Mouse (Mus musculus): ENCODE data around the gene Olfr690. TPM values are rescaled to one million over a fixed set of nuclear protein-coding genes. Genes with fewer than 3 reads are reported as not detected.

The Olfr690 gene
- total and polyA plus RNA-seq, 2 experiments from 2014 or later = 0.99 TPM; not detected in 1

DNA sequence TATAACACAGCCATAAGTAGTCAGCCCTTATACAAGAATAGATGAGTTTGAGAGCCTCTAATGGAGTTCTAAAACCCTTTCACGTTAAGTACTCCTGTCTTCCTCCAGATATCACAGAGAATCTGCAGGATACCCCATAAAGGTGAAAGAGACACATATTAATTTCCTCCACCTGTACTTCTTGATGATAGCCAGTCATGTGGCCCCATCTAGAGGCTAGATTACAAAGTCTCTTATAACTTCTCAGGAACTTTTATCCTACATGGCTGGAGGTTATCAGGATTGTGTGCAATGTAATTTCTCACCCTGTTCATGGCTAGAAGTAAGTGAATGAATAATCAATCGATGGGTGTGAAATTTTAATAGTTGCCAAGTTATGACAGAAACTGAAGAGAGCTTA is 8.6 kb downstream of the Olfr690 start:
- no peaks in the 10 kb centered on the region for H3K4me1 ChIP-seq (ENCODE audit: insufficient read depth, low read length)
- no peak overlapping the region for H3K27ac ChIP-seq
- H3K27me3 ChIP-seq (ENCODE audit: insufficient read depth, low read length) = no peaks in the 10 kb centered on the region
- no peak for TF ChIP-seq CTCF (IDR thresholded peaks at IDR 0.05; ENCODE audit: low read depth)
- 79% methylated on average over 2 of the region's 2 CpGs for WGBS
- ATAC-seq (no peak), DNase-seq (ENCODE audit: low spot score) (no peak)
- H3K4me3 ChIP-seq (ENCODE audit: low read length) = no peak overlapping the region
- H3K36me3 ChIP-seq (ENCODE audit: insufficient read depth, low read length) = no peaks in the 10 kb centered on the region
- no peak overlapping the region for H3K9ac ChIP-seq (replicated peaks; ENCODE audit: low read length)
- H3K9me3 ChIP-seq (ENCODE audit: low read length) = no peaks in the 10 kb centered on the region
- no peak overlapping the region for H3K4me2 ChIP-seq (ENCODE audit: low read depth, low read length)

DNA sequence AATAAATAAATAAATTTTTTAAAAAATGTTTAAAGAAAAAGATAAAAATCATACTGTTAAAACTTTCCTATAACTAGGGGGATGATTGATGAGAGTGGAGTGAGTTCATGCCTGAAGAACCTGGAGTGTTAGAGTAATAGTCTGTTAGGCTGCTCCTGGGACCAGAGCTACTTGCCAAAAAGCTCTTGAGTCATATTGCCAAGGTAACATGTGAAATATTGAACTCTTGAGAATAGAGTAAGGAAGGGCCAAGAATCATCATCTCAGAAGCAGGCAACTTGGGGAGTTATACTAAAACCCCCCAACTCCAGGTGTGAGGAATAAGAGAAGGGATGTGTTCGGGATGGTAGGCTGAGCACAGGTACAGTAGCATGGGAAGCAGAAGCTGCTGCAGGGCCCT is 23.0 kb downstream of the Olfr690 start, which contains the start of gene Olfr689:
Olfr689 (plus strand) TSS at position 301 of the 400 bp plus-strand sequence.
- ATAC-seq (no peak), DNase-seq (ENCODE audit: low spot score) (no peak)
- TF ChIP-seq CTCF (IDR thresholded peaks at IDR 0.05; ENCODE audit: low read depth) = no peak
- Histone ChIP-seq H3K9me3 (ENCODE audit: low read length) (no peaks in the 10 kb centered on the region), H3K27me3 (ENCODE audit: insufficient read depth, low read length) (no peaks in the 10 kb centered on the region), H3K27ac (no peak within 1 kb of the TSS), H3K4me1 (ENCODE audit: insufficient read depth, low read length) (no peaks in the 10 kb centered on the region), H3K36me3 (ENCODE audit: insufficient read depth, low read length) (no peaks in the 10 kb centered on the region), H3K4me2 (ENCODE audit: low read depth, low read length) (no peak within 1 kb of the TSS), H3K9ac (replicated peaks; ENCODE audit: low read length) (no peak within 1 kb of the TSS), H3K4me3 (ENCODE audit: low read length) (no peak within 1 kb of the TSS)
- WGBS = 82% methylated on average over 1 of the region's 1 CpGs

DNA sequence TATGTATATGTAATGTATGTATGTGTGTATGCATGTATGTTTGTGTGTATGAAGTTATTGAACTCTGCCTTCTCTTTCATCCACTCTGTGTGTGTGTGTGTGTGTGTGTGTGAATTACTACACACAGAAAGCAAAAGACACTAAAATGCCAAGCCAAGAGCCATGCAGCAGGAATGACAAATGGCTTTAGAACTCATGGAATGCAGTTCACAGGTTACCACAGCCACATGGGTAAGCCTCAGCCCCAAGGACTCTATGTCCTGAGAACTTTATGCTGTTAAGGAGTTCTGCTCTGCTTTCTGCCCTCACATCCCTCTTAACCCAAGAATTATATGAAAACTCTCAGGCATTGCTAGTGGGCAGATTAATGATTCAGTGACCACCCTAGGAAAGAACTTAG is 43.9 kb downstream of the Olfr690 start:
- H3K36me3 ChIP-seq (ENCODE audit: insufficient read depth, low read length) = no peaks in the 10 kb centered on the region
- no peak for DNase-seq (ENCODE audit: low spot score)
- no peak overlapping the region for H3K4me3 ChIP-seq (ENCODE audit: low read length)
- no peaks in the 10 kb centered on the region for H3K4me1 ChIP-seq (ENCODE audit: insufficient read depth, low read length)
- H3K27ac ChIP-seq = no peak overlapping the region
- ATAC-seq = no peak
- no peaks in the 10 kb centered on the region for H3K27me3 ChIP-seq (ENCODE audit: insufficient read depth, low read length)
- H3K4me2 ChIP-seq (ENCODE audit: low read depth, low read length) = no peak overlapping the region
- no peak for TF ChIP-seq CTCF (IDR thresholded peaks at IDR 0.05; ENCODE audit: low read depth)
- no peaks in the 10 kb centered on the region for H3K9me3 ChIP-seq (ENCODE audit: low read length)
- H3K9ac ChIP-seq (replicated peaks; ENCODE audit: low read length) = no peak overlapping the region

DNA sequence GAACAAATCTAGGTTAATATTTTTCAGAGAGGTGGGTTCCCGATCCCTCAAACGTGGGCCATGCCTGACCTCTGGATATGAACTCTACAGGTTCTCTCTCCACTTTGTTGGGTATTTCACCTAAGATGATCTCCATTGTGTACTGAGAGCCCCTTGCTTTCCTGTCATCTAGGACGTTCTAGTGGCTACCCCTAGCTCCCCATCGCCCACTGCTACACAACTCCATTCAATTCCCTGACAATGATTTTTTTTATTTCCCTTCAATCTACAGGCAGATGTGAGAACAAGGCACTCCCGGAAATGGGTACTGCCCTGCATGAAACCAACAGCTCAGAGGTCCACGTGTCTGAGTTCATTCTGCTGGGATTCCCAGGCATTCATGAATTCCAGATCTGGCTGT is 46.1 kb downstream of the Olfr690 start, which contains the start of gene Olfr688:
Olfr688 (plus strand) TSS at position 301 of the 400 bp plus-strand sequence.
- Histone ChIP-seq H3K9me3 (ENCODE audit: low read length) (no peaks in the 10 kb centered on the region), H3K27ac (no peak within 1 kb of the TSS), H3K27me3 (ENCODE audit: insufficient read depth, low read length) (no peaks in the 10 kb centered on the region), H3K4me2 (ENCODE audit: low read depth, low read length) (no peak within 1 kb of the TSS), H3K36me3 (ENCODE audit: insufficient read depth, low read length) (no peaks in the 10 kb centered on the region), H3K9ac (replicated peaks; ENCODE audit: low read length) (no peak within 1 kb of the TSS), H3K4me3 (ENCODE audit: low read length) (no peak within 1 kb of the TSS), H3K4me1 (ENCODE audit: insufficient read depth, low read length) (no peaks in the 10 kb centered on the region)
- 75% methylated on average over 6 of the region's 6 CpGs for WGBS
- no peak for TF ChIP-seq CTCF (IDR thresholded peaks at IDR 0.05; ENCODE audit: low read depth)
- no peak for ATAC-seq
- DNase-seq (ENCODE audit: low spot score) = no peak

Other genes with a start within 250 kb of the Olfr690 start
- gene Olfr680-ps1, start 241.3 kb downstream of the Olfr690 start, total RNA-seq (2014; rRNA removed) = not detected in 2 replicates
- not detected in 2 replicates for gene Olfr680-ps1, start 241.3 kb downstream of the Olfr690 start, polyA plus RNA-seq (2015; fragmentation: Nextera tagmentation; extraction: Ambion mirVana)
- not detected in 2 replicates for gene Olfr681, start 217.3 kb downstream of the Olfr690 start, total RNA-seq (2014; rRNA removed)
- gene Olfr681, start 217.3 kb downstream of the Olfr690 start, polyA plus RNA-seq (2015; fragmentation: Nextera tagmentation; extraction: Ambion mirVana) = not detected in 2 replicates
- not detected in 2 replicates for gene Olfr683, start 187.1 kb downstream of the Olfr690 start, total RNA-seq (2014; rRNA removed)
- not detected in 2 replicates for gene Olfr683, start 187.1 kb downstream of the Olfr690 start, polyA plus RNA-seq (2015; fragmentation: Nextera tagmentation; extraction: Ambion mirVana)
- not detected in 2 replicates for gene Olfr684, start 170.5 kb downstream of the Olfr690 start, total RNA-seq (2014; rRNA removed)
- gene Olfr684, start 170.5 kb downstream of the Olfr690 start, polyA plus RNA-seq (2015; fragmentation: Nextera tagmentation; extraction: Ambion mirVana) = not detected in 2 replicates
- 0.52 TPM in 1 of 2 replicates, not detected in the other for gene Olfr685, start 148.1 kb downstream of the Olfr690 start, total RNA-seq (2014; rRNA removed)
- gene Olfr685, start 148.1 kb downstream of the Olfr690 start, polyA plus RNA-seq (2015; fragmentation: Nextera tagmentation; extraction: Ambion mirVana) = not detected in 2 replicates
- 0.10 TPM in 1 of 2 replicates, not detected in the other for gene Olfr686, start 126.6 kb downstream of the Olfr690 start, total RNA-seq (2014; rRNA removed)
- gene Olfr686, start 126.6 kb downstream of the Olfr690 start, polyA plus RNA-seq (2015; fragmentation: Nextera tagmentation; extraction: Ambion mirVana) = not detected in 2 replicates
- not detected in 2 replicates for gene Olfr688, start 46.0 kb downstream of the Olfr690 start, total RNA-seq (2014; rRNA removed)
- not detected in 2 replicates for gene Olfr688, start 46.0 kb downstream of the Olfr690 start, polyA plus RNA-seq (2015; fragmentation: Nextera tagmentation; extraction: Ambion mirVana)
- not detected in 2 replicates for gene Olfr689, start 22.9 kb downstream of the Olfr690 start, total RNA-seq (2014; rRNA removed)
- gene Olfr689, start 22.9 kb downstream of the Olfr690 start, polyA plus RNA-seq (2015; fragmentation: Nextera tagmentation; extraction: Ambion mirVana) = 0.05 and 0.16 TPM in 2 replicates
- gene Olfr691, start 8.2 kb upstream of the Olfr690 start, total RNA-seq (2014; rRNA removed) = 0.52 and 0.75 TPM in 2 replicates
- 0.13 and 0.15 TPM in 2 replicates for gene Olfr691, start 8.2 kb upstream of the Olfr690 start, polyA plus RNA-seq (2015; fragmentation: Nextera tagmentation; extraction: Ambion mirVana)
- gene Olfr692, start 34.1 kb upstream of the Olfr690 start, total RNA-seq (2014; rRNA removed) = not detected in 2 replicates
- not detected in 2 replicates for gene Olfr692, start 34.1 kb upstream of the Olfr690 start, polyA plus RNA-seq (2015; fragmentation: Nextera tagmentation; extraction: Ambion mirVana)
- gene Gm5901, start 40.9 kb upstream of the Olfr690 start, total RNA-seq (2014; rRNA removed) = not detected in 2 replicates
- 0.44 TPM in 1 of 2 replicates, not detected in the other for gene Gm5901, start 40.9 kb upstream of the Olfr690 start, polyA plus RNA-seq (2015; fragmentation: Nextera tagmentation; extraction: Ambion mirVana)
- gene Fam160a2, start 66.0 kb upstream of the Olfr690 start, total RNA-seq (2014; rRNA removed) = 48.0 and 48.8 TPM in 2 replicates
- 30.7 and 33.4 TPM in 2 replicates for gene Fam160a2, start 66.0 kb upstream of the Olfr690 start, polyA plus RNA-seq (2015; fragmentation: Nextera tagmentation; extraction: Ambion mirVana)
- 0.21 TPM in 1 of 2 replicates, not detected in the other for gene Cnga4, start 70.5 kb upstream of the Olfr690 start, total RNA-seq (2014; rRNA removed)
- 0.08 and 0.14 TPM in 2 replicates for gene Cnga4, start 70.5 kb upstream of the Olfr690 start, polyA plus RNA-seq (2015; fragmentation: Nextera tagmentation; extraction: Ambion mirVana)
- 10.7 and 14.2 TPM in 2 replicates for gene Cckbr, start 91.6 kb upstream of the Olfr690 start, total RNA-seq (2014; rRNA removed)
- 5.3 TPM in 2 replicates for gene Cckbr, start 91.6 kb upstream of the Olfr690 start, polyA plus RNA-seq (2015; fragmentation: Nextera tagmentation; extraction: Ambion mirVana)
- gene Cavin3, start 148.2 kb upstream of the Olfr690 start, total RNA-seq (2014; rRNA removed) = 32.8 and 49.5 TPM in 2 replicates
- gene Cavin3, start 148.2 kb upstream of the Olfr690 start, polyA plus RNA-seq (2015; fragmentation: Nextera tagmentation; extraction: Ambion mirVana) = 47.3 and 52.7 TPM in 2 replicates
- 177 and 178 TPM in 2 replicates for gene Smpd1, start 220.3 kb upstream of the Olfr690 start, total RNA-seq (2014; rRNA removed)
- 103 and 108 TPM in 2 replicates for gene Smpd1, start 220.3 kb upstream of the Olfr690 start, polyA plus RNA-seq (2015; fragmentation: Nextera tagmentation; extraction: Ambion mirVana)
- 512 and 570 TPM in 2 replicates for gene Apbb1, start 247.5 kb upstream of the Olfr690 start, total RNA-seq (2014; rRNA removed)
- 306 and 307 TPM in 2 replicates for gene Apbb1, start 247.5 kb upstream of the Olfr690 start, polyA plus RNA-seq (2015; fragmentation: Nextera tagmentation; extraction: Ambion mirVana)

Data from hindbrain, postnatal 0 days (tissue).